Mouse (Mus musculus) heart, embryonic 14.5 days (tissue): ENCODE measurements at regions not wholly inside any gene's neighbourhood (a gene's known extent, or its start where the extent isn't known, plus 50 kb on each side); places are given as distances from the start of the nearest gene placed in this dataset.

Experiments
- ATAC-seq: fragments of 200-750 bp; cut with Nextera tagmentation; 2 replicates; pipeline ENCODE4 v1.8.0; 2017; ENCODE audit warnings: low read depth, moderate TSS enrichment; ENCODE audit not compliant: insufficient number of reproducible peaks, insufficient read depth, low FRiP score
- H3K27ac ChIP-seq, 2 experiments: fragments of 200-500 bp in 1 of 2; fragments of 300-500 bp in 1 of 2; sonication (generic) in 1 of 2; replicated peaks in 1 of 2; 2 replicates each; pipeline ENCODE4 v1.5.1; 2012 to 2014; ENCODE audit warnings: low read depth in 2 of 2, low read length in 2 of 2, control low read depth in 1 of 2, mild to moderate bottlenecking in 1 of 2, mixed read lengths in 1 of 2; ENCODE audit not compliant: control insufficient read depth in 1 of 2, insufficient read depth in 1 of 2
- H3K27me3 ChIP-seq: fragments of 300-500 bp; sonication (generic); 2 replicates; pipeline ENCODE4 v1.6.1; 2014; ENCODE audit warnings: mild to moderate bottlenecking, low read length, control low read depth; ENCODE audit not compliant: control insufficient read depth, insufficient read depth
- H3K36me3 ChIP-seq: fragments of 300-500 bp; sonication (generic); 2 replicates; pipeline ENCODE4 v1.6.1; 2014; ENCODE audit warnings: mild to moderate bottlenecking, control low read depth, low read length, mixed read lengths; ENCODE audit not compliant: control insufficient read depth, insufficient read depth
- H3K4me1 ChIP-seq, 2 experiments: fragments of 200-500 bp in 1 of 2; fragments of 300-500 bp in 1 of 2; sonication (generic) in 1 of 2; 2 replicates each; pipeline ENCODE4 v1.6.1; 2012 to 2014; ENCODE audit warnings: low read length in 2 of 2, control low read depth in 1 of 2, mixed read lengths in 1 of 2; ENCODE audit not compliant: control insufficient read depth in 2 of 2, insufficient read depth in 2 of 2
- H3K4me2 ChIP-seq: fragments of 300-500 bp; sonication (generic); 2 replicates; pipeline ENCODE4 v1.6.1; 2014; ENCODE audit warnings: mild to moderate bottlenecking, low read length
- H3K4me3 ChIP-seq, 2 experiments: fragments of 200-500 bp in 1 of 2; fragments of 300-500 bp in 1 of 2; sonication (generic) in 1 of 2; 2 replicates each; pipeline ENCODE4 v1.5.1; 2012 to 2014; ENCODE audit warnings: low read length in 2 of 2, mild to moderate bottlenecking in 2 of 2, control low read depth in 1 of 2, low read depth in 1 of 2, moderate library complexity in 1 of 2; ENCODE audit not compliant: control insufficient read depth in 1 of 2, insufficient read depth in 1 of 2
- H3K9ac ChIP-seq: fragments of 300-500 bp; sonication (generic); 2 replicates; pipeline ENCODE4 v1.6.1; 2014; ENCODE audit warnings: mild to moderate bottlenecking, low read length
- H3K9me3 ChIP-seq: fragments of 300-500 bp; sonication (generic); 2 replicates; pipeline ENCODE4 v1.6.1; 2016; ENCODE audit warnings: low read length, control low read depth; ENCODE audit not compliant: control insufficient read depth
- WGBS: fragments of 180-500 bp; shearing (Covaris S2); extraction: QIAGEN DNeasy Blood & Tissue Kit; methylation state at CpG from one replicate; pipeline ENCODE4 v1.1.7; 2014; 5-methylcytosine and 5-hydroxymethylcytosine counted together

- peaks cover 0 to 3% of the 10 kb centered on the region in 2 experiments; a peak in 1 of 4 replicates for H3K4me1 ChIP-seq
- H3K9me3 ChIP-seq = no peaks in the 10 kb centered on the region
- no peaks in the 10 kb centered on the region for H3K36me3 ChIP-seq
- H3K27ac ChIP-seq = no peak overlapping the region
- no peaks in the 10 kb centered on the region for H3K27me3 ChIP-seq
- H3K9ac ChIP-seq = no peak overlapping the region
- WGBS = 59% methylated on average over 4 of the region's 4 CpGs
- ATAC-seq = no peak
- H3K4me3 ChIP-seq = no peak overlapping the region
- no peak overlapping the region for H3K4me2 ChIP-seq
These were observed 436.8 kb upstream of the Kif2a start for GRCm38 (mm10) chr13:107458730-107459129.

- Histone ChIP-seq H3K4me3 (no peak overlapping the region), H3K9ac (no peak overlapping the region), H3K27me3 (no peaks in the 10 kb centered on the region), H3K4me2 (no peak overlapping the region), H3K36me3 (no peaks in the 10 kb centered on the region), H3K27ac (no peak overlapping the region), H3K9me3 (no peaks in the 10 kb centered on the region), H3K4me1 (peaks cover 0 to 3% of the 10 kb centered on the region in 2 experiments; a peak in 1 of 4 replicates)
- ATAC-seq = no peak
- 79% methylated on average over 10 of the region's 10 CpGs for WGBS
These were observed 435.3 kb upstream of the Kif2a start for GRCm38 (mm10) chr13:107457270-107457669.

GRCm38 (mm10) chr13:107456394-107456793 lies 434.5 kb upstream of the Kif2a start:
- no peak overlapping the region for H3K9ac ChIP-seq
- H3K4me1 ChIP-seq = peaks cover 0 to 2% of the 10 kb centered on the region in 2 experiments; a peak in 1 of 4 replicates
- H3K4me2 ChIP-seq = no peak overlapping the region
- ATAC-seq = no peak
- H3K27me3 ChIP-seq = no peaks in the 10 kb centered on the region
- 79% methylated on average over 2 of the region's 2 CpGs for WGBS
- no peaks in the 10 kb centered on the region for H3K36me3 ChIP-seq
- no peak overlapping the region for H3K4me3 ChIP-seq
- H3K27ac ChIP-seq = no peak overlapping the region
- H3K9me3 ChIP-seq = peaks cover 4% of the 10 kb centered on the region

- Histone ChIP-seq H3K9ac (no peak overlapping the region), H3K27me3 (no peaks in the 10 kb centered on the region), H3K4me3 (no peak overlapping the region), H3K9me3 (peaks cover 5% of the 10 kb centered on the region), H3K27ac (no peak overlapping the region), H3K4me2 (no peak overlapping the region), H3K36me3 (no peaks in the 10 kb centered on the region), H3K4me1 (no peaks in the 10 kb centered on the region)
- no peak for ATAC-seq
- 72% methylated on average over 11 of the region's 11 CpGs for WGBS
These were observed 427.8 kb upstream of the Kif2a start for GRCm38 (mm10) chr13:107449598-107450179.

- 76% methylated on average over 2 of the region's 2 CpGs for WGBS
- no peak overlapping the region for H3K4me2 ChIP-seq
- no peaks in the 10 kb centered on the region for H3K27me3 ChIP-seq
These were observed 425.9 kb upstream of the Kif2a start for GRCm38 (mm10) chr13:107447813-107448212.

GRCm38 (mm10) chr13:107419363-107420155 lies 397.6 kb upstream of the Kif2a start:
- 58% methylated on average over 3 of the region's 3 CpGs for WGBS
- no peak for ATAC-seq
- no peaks in the 10 kb centered on the region for H3K27me3 ChIP-seq
- no peak overlapping the region for H3K4me2 ChIP-seq
- no peaks in the 10 kb centered on the region for H3K36me3 ChIP-seq
- H3K27ac ChIP-seq = no peak overlapping the region
- no peak overlapping the region for H3K4me3 ChIP-seq
- peaks cover 3% of the 10 kb centered on the region; the same call in 1 of the 2 replicates for H3K9me3 ChIP-seq
- no peaks in the 10 kb centered on the region for H3K4me1 ChIP-seq
- no peak overlapping the region for H3K9ac ChIP-seq

More at GRCm38 (mm10) chr13:107447813-107448212, 425.9 kb upstream of the Kif2a start:
- H3K4me1 ChIP-seq = no peaks in the 10 kb centered on the region
- no peak overlapping the region for H3K4me3 ChIP-seq
- ATAC-seq = no peak
- no peaks in the 10 kb centered on the region for H3K36me3 ChIP-seq
- no peak overlapping the region for H3K27ac ChIP-seq
- no peak overlapping the region for H3K9ac ChIP-seq
- H3K9me3 ChIP-seq = peaks cover 5% of the 10 kb centered on the region

- Histone ChIP-seq H3K4me3 (no peak overlapping the region), H3K36me3 (no peaks in the 10 kb centered on the region), H3K4me1 (no peaks in the 10 kb centered on the region), H3K4me2 (no peak overlapping the region), H3K9ac (no peak overlapping the region), H3K27ac (no peak overlapping the region), H3K9me3 (no peaks in the 10 kb centered on the region), H3K27me3 (no peaks in the 10 kb centered on the region)
- no peak for ATAC-seq
These were observed 388.3 kb upstream of the Kif2a start for GRCm38 (mm10) chr13:107410267-107410666.
